Mouse (Mus musculus): ENCODE measurements around the gene Reep6.

GRCm38 (mm10) chr10:80336263-80336662, 6.5 kb downstream of the Reep6 start:
- TF ChIP-seq CTCF (IDR thresholded peaks at IDR 0.05; ENCODE audit: borderline replicate concordance, insufficient read depth, low read depth, low read length) (no peak), POLR2A (IDR thresholded peaks at IDR 0.05; ENCODE audit: borderline replicate concordance, insufficient read depth, low read length) (no peak)

Data from cerebellum, adult 2 months (tissue).